Mouse (Mus musculus) embryonic facial prominence, embryonic 15.5 days (tissue): ENCODE data around the gene Macrod2. TPM values are rescaled to one million over a fixed set of nuclear protein-coding genes. Genes with fewer than 3 reads are reported as not detected.

ENCODE experiments used
- ATAC-seq: fragments of 200-750 bp; cut with Nextera tagmentation; 2 replicates; pipeline ENCODE4 v1.8.0; 2017; ENCODE audit warnings: low read depth, moderate TSS enrichment; ENCODE audit not compliant: insufficient number of reproducible peaks, low FRiP score, low TSS enrichment
- H3K27ac ChIP-seq: fragments of 300-500 bp; sonication (generic); replicated peaks from 2 replicates; pipeline ENCODE4 v1.5.1; 2015; ENCODE audit warnings: mild to moderate bottlenecking, inconsistent platforms
- H3K27me3 ChIP-seq: fragments of 300-500 bp; sonication (generic); 2 replicates; pipeline ENCODE4 v1.6.1; 2015; ENCODE audit warnings: inconsistent platforms
- H3K36me3 ChIP-seq: fragments of 300-500 bp; sonication (generic); 2 replicates; pipeline ENCODE4 v1.6.1; 2015; ENCODE audit warnings: mild to moderate bottlenecking, inconsistent platforms
- H3K4me1 ChIP-seq: fragments of 300-500 bp; sonication (generic); 2 replicates; pipeline ENCODE4 v1.6.1; 2015; ENCODE audit warnings: inconsistent platforms
- H3K4me2 ChIP-seq: fragments of 300-500 bp; sonication (generic); replicated peaks from 2 replicates; pipeline ENCODE4 v1.6.1; 2015; ENCODE audit warnings: mild to moderate bottlenecking, inconsistent platforms
- H3K4me3 ChIP-seq: fragments of 300-500 bp; sonication (generic); replicated peaks from 2 replicates; pipeline ENCODE4 v1.5.1; 2015; ENCODE audit warnings: mild to moderate bottlenecking, inconsistent platforms
- H3K9ac ChIP-seq: fragments of 300-500 bp; sonication (generic); 2 replicates; pipeline ENCODE4 v1.6.1; 2015; ENCODE audit warnings: inconsistent platforms
- H3K9me3 ChIP-seq: fragments of 300-500 bp; sonication (generic); replicated peaks from 2 replicates; pipeline ENCODE4 v1.6.1; 2016; ENCODE audit warnings: inconsistent platforms
- WGBS: fragments of 180-500 bp; shearing (Covaris S2); methylation state at CpG from one replicate; pipeline ENCODE4 v1.1.7; 2015; 5-methylcytosine and 5-hydroxymethylcytosine counted together
- polyA plus RNA-seq: library from polyadenylated mRNA; unstranded; fragments of >200 nt; fragmentation: Nextera tagmentation; extraction: Ambion mirVana; gene quantifications from 2 replicates; pipeline ENCODE4 v1.2.1, GENCODE M21; 2015

The Macrod2 gene
- polyA plus RNA-seq, 1 experiment from 2014 or later, result 38.9 TPM

DNA sequence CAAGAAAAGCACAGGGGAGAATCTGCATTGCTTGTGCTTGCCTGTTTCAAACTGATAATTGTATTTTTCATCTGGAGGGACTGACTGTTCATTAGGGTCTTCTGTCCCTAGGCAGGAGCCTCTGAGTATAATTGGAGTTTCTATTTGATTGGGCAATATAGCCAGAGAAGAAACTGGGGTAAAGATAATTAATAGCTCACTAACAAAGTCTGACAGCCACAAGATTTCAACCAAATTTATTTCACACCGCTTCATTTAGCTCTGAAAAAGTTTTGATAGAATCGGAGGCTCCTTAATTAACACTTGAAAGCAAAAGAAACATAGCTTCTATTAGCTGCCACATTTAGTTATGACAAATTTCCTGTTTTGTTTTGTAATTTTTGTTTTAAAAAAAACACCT is 274.0 kb downstream of the Macrod2 start:
- Histone ChIP-seq H3K4me3 (peak overlapping the region; percentile 42), H3K4me2 (peak overlapping the region; percentile 44), H3K27ac (peak overlapping the region; percentile 53; the same call in 1 of the 2 replicates), H3K4me1 (peaks cover 19% of the 10 kb centered on the region), H3K9me3 (no peaks in the 10 kb centered on the region), H3K9ac (no peak overlapping the region), H3K27me3 (no peaks in the 10 kb centered on the region), H3K36me3 (no peaks in the 10 kb centered on the region)
- WGBS, result 20% methylated on average over 2 of the region's 2 CpGs
- ATAC-seq, result no peak

DNA sequence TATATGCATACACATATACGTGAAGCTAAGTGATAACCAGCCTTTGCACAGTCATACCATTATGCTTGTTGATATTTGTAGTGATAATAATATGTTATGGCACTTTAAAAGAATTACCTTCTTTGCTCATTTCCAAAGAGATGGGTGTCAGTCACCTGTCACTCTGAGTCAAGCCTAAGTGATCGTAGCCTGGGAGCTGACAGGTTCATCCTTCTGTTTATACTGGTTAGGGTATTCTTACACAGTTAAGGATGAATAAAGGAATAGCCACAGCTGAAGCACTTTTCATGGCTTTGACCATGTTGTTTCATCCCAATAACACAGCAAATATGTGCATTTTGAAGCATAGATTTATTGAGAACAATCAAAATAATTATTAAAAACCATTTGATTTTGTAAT is 274.7 kb downstream of the Macrod2 start:
- no peaks in the 10 kb centered on the region for H3K9me3 ChIP-seq
- peak overlapping the region; percentile 64 for H3K4me3 ChIP-seq
- peaks cover 19% of the 10 kb centered on the region for H3K4me1 ChIP-seq
- ATAC-seq, result no peak
- no peak overlapping the region for H3K9ac ChIP-seq
- H3K27ac ChIP-seq, result no peak overlapping the region
- H3K36me3 ChIP-seq, result no peaks in the 10 kb centered on the region
- no peaks in the 10 kb centered on the region for H3K27me3 ChIP-seq
- H3K4me2 ChIP-seq, result peak overlapping the region; percentile 51
- WGBS, result 17% methylated on average over 2 of the region's 2 CpGs

DNA sequence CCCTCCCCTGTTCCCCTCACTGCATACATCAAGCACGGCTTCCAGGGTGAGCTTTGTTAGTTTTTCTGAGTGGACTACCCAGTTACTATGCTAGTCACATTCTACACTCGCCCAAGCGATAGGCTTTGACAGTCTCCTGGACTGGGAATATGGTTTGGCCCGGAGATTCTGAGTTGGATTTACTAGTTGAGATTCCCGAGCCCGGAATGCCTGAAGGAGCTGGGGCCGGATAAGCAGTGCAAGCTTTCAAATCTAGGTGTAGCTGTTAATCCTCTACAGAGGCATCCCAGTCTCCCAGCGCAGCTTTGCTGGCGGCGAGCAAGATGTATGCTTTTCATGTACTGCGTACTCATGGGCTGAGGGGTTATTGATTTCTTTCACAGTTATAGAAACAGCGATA is 275.3 kb downstream of the Macrod2 start:
- Histone ChIP-seq H3K4me3 (peak overlapping the region; percentile 64), H3K4me1 (peaks cover 18% of the 10 kb centered on the region), H3K4me2 (peak overlapping the region; percentile 51), H3K27ac (peak overlapping the region; percentile 90), H3K27me3 (no peaks in the 10 kb centered on the region), H3K9me3 (no peaks in the 10 kb centered on the region), H3K36me3 (no peaks in the 10 kb centered on the region), H3K9ac (peak overlapping the region; percentile 79)
- ATAC-seq, result peak; percentile 25
- whole genome bisulfite sequencing, result 0% methylated on average over 12 of the region's 12 CpGs

DNA sequence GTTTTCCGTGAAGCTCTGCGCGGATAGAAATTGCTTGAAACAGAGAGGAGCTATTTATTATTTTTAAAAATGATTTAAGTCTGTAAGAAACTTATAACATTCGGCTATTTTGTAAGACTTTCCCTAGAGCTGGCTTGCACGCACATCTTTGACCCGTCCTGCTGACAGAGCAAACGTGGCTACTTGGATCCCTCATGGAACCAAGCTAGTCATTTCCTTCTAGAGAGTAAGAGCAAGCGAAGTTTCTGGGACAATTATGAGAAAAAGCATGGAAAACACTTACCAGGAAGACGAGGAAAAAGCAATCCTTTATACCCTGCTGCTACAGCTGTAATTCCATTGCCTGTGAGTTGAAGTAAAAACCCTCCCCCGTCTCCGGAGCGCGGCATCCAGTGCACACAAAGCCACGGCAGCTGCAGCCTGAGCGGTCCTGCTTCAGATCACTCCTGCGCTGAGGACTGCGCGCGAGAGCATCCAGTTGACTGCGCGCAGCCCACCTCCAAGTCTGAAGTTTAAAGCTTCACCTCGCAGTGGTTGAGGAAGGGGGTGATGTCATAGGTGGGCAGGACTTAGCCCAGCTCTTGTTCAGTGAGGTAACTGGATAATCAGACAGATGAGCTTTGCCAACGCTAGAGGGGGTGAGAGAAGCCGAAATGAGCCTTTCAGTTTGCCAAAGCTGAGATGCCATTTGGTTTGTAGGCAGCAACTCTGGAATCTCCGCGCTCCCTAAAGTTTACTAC is 276.0 kb downstream of the Macrod2 start, which contains the start of gene Flrt3:
Gene Flrt3, minus strand, starts transcription at position 507 of the 740 bp plus-strand sequence.
- H3K9ac ChIP-seq, result peak within 1 kb of the TSS; percentile 79
- peak; percentile 98 for ATAC-seq
- H3K27me3 ChIP-seq, result no peaks in the 10 kb centered on the region
- peak within 1 kb of the TSS; percentile 51 for H3K4me2 ChIP-seq
- WGBS, result 1% methylated on average over 26 of the region's 26 CpGs
- peak within 1 kb of the TSS; percentile 64 for H3K4me3 ChIP-seq
- no peaks in the 10 kb centered on the region for H3K9me3 ChIP-seq
- H3K36me3 ChIP-seq, result no peaks in the 10 kb centered on the region
- H3K27ac ChIP-seq, result peak within 1 kb of the TSS; percentile 90
- peaks cover 13% of the 10 kb centered on the region for H3K4me1 ChIP-seq

DNA sequence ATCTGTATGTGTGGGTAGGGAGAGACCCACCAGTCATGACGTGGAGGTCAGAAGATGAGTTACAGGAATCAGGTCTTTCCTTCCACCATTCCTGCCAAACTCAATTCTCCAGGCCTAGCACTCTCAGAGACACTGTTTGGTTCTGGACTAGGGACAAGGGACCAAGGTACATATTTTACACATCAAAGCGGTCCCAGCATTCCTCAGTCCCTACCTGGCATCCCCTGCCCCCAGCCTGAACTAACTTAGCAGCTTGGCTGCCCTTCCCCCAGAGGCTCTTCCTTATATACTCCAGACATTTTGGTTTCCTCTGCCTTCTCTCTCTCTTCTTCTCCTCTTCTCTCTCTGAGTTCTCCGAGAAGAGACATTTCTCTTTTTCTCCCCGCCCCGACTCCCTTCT is 278.4 kb downstream of the Macrod2 start:
- no peak overlapping the region for H3K4me2 ChIP-seq
- no peaks in the 10 kb centered on the region for H3K9me3 ChIP-seq
- WGBS, result 90% methylated on average over 5 of the region's 5 CpGs
- no peak for ATAC-seq
- no peak overlapping the region for H3K9ac ChIP-seq
- H3K4me1 ChIP-seq, result no peaks in the 10 kb centered on the region
- no peak overlapping the region for H3K4me3 ChIP-seq
- H3K27me3 ChIP-seq, result no peaks in the 10 kb centered on the region
- no peaks in the 10 kb centered on the region for H3K36me3 ChIP-seq
- no peak overlapping the region for H3K27ac ChIP-seq

DNA sequence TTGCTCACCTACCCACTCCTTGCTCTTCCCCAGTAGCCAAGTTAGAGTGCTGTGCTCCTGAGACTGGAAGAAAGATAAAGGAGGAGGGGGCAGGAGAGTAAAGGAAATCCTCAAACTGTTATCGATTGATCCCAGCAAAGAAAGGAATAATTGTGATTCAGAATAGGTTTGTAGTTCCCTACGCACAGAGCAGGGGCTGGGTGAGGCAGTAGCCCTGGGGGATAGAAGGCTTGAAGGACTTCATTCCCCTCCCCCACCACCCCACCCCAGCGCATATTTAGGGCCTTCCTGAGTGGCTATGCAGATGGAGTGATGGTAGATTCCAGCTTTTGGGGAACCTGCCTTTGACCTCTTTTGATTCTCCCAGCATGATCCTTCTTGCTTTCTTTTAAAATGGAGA is 281.6 kb downstream of the Macrod2 start:
- Histone ChIP-seq H3K4me3 (no peak overlapping the region), H3K27me3 (no peaks in the 10 kb centered on the region), H3K4me1 (no peaks in the 10 kb centered on the region), H3K4me2 (no peak overlapping the region), H3K9ac (no peak overlapping the region), H3K9me3 (no peaks in the 10 kb centered on the region), H3K36me3 (no peaks in the 10 kb centered on the region), H3K27ac (no peak overlapping the region)
- 39% methylated on average over 3 of the region's 3 CpGs for WGBS
- ATAC-seq, result no peak

DNA sequence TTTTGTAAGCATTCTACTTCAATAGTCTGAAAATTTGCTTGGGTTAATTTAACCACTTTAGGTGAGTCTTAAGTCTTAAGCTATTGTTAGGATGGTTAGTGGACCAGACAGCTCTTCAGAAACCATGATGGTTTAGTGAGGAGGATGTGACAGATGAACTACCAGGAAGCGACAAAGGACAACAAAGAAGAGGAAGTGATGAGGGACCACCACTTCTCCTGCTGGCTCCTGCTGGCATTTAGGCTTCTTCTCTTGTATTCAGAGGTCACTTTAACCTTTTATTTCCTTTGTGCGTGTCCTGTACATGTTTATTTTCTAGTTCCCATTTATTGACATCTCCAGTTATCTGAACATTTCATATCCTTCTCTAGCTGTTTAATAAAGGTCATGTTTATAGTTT is 295.8 kb downstream of the Macrod2 start:
- Histone ChIP-seq H3K4me3 (no peak overlapping the region), H3K9me3 (no peaks in the 10 kb centered on the region), H3K36me3 (no peaks in the 10 kb centered on the region), H3K27me3 (no peaks in the 10 kb centered on the region), H3K4me1 (no peaks in the 10 kb centered on the region), H3K27ac (no peak overlapping the region), H3K4me2 (no peak overlapping the region), H3K9ac (no peak overlapping the region)
- WGBS, result 91% methylated on average over 2 of the region's 2 CpGs
- ATAC-seq, result no peak

DNA sequence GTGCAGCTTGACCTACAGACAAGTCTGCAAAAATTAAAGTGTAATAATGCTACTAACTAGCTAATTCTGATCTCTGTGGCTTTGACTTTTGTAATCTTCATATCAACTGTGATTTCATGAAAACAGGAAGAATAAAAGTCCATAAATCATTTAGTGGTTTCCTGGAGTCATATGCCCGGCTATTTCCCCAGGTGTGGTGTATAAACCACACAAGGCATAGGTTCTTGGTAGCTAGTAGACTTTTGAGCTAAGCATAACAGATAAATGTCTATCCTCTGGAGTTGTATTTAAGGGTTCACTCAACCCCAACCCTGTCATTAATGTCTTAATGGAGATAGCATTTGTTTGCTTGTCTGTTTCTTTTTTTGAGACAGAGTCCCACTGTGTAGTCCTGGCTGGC is 296.3 kb downstream of the Macrod2 start:
- Histone ChIP-seq H3K4me1 (no peaks in the 10 kb centered on the region), H3K36me3 (no peaks in the 10 kb centered on the region), H3K9ac (no peak overlapping the region), H3K27me3 (no peaks in the 10 kb centered on the region), H3K27ac (no peak overlapping the region), H3K9me3 (no peaks in the 10 kb centered on the region), H3K4me3 (no peak overlapping the region), H3K4me2 (no peak overlapping the region)
- no peak for ATAC-seq
- 86% methylated on average over 1 of the region's 1 CpGs for WGBS

DNA sequence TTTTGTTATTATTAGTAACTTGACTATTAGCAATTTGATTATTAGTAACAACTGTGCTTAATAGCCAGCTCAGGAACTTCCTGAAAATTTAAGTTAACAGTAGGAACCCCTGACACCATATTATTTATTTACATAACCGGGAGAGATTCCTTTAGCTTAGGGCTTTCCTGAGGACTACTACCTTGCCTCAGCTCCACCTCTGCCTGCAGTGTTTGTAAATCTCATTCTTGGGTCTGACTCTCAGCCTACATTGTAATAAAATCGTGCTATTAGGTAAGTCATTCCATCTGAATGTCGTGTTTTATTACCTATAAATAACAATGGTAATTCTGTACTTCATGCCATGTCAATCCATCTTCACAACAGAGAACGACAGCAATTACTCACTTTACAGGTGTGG is 297.4 kb downstream of the Macrod2 start:
- 72% methylated on average over 4 of the region's 4 CpGs for WGBS
- no peak for ATAC-seq
- no peaks in the 10 kb centered on the region for H3K27me3 ChIP-seq

DNA sequence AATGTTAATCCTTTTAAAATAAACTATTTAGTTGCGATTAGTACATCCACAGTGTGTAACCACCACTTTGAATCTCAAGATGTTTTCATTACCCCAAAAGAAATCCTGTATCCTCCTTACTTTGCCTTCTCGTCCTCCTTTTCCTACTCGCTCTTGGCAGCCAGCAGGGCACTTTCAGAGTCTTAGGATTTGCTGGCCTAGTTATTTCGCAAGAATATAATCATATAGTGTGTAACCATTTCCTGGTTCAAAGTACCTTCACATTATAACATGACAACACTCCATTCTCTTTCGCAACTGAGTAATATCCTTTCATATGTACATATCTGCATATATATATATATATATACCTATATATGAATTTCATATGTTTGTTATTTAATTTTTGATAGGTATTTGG is 298.7 kb downstream of the Macrod2 start:
- Histone ChIP-seq H3K9me3 (no peaks in the 10 kb centered on the region), H3K36me3 (no peaks in the 10 kb centered on the region), H3K4me1 (no peaks in the 10 kb centered on the region), H3K4me3 (no peak overlapping the region), H3K4me2 (no peak overlapping the region), H3K9ac (no peak overlapping the region), H3K27me3 (no peaks in the 10 kb centered on the region), H3K27ac (no peak overlapping the region)
- ATAC-seq, result no peak
- WGBS, result 88% methylated on average over 5 of the region's 5 CpGs

More for the DNA sequence above, 297.4 kb downstream of the Macrod2 start:
- no peak overlapping the region for H3K4me2 ChIP-seq
- no peaks in the 10 kb centered on the region for H3K9me3 ChIP-seq
- no peaks in the 10 kb centered on the region for H3K36me3 ChIP-seq
- H3K9ac ChIP-seq, result no peak overlapping the region
- H3K4me3 ChIP-seq, result no peak overlapping the region
- no peaks in the 10 kb centered on the region for H3K4me1 ChIP-seq
- H3K27ac ChIP-seq, result no peak overlapping the region

DNA sequence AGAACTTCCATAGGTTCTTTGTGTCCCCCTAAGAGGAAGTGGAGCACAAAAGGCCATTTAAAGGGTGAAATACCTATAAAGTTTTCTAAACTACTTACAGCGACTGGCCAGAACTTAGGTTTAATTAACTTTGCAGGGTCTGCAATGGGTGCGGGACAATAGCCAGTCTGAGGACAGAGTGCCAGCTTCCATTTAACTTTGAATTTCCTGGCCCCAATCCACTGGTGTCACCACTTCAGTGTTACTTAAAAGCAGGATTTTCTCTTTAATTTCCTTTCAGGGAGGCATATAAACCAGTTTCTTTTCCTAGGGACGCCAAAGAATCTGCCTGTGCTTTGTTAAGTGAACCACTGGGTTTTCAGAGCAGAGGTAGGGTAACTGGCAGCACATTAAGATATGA is 303.5 kb downstream of the Macrod2 start:
- no peak overlapping the region for H3K4me2 ChIP-seq
- H3K27ac ChIP-seq, result no peak overlapping the region
- ATAC-seq, result no peak
- no peaks in the 10 kb centered on the region for H3K9me3 ChIP-seq
- H3K4me1 ChIP-seq, result no peaks in the 10 kb centered on the region
- H3K27me3 ChIP-seq, result no peaks in the 10 kb centered on the region
- no peak overlapping the region for H3K9ac ChIP-seq
- 27% methylated on average over 3 of the region's 3 CpGs for WGBS
- H3K36me3 ChIP-seq, result no peaks in the 10 kb centered on the region
- no peak overlapping the region for H3K4me3 ChIP-seq

DNA sequence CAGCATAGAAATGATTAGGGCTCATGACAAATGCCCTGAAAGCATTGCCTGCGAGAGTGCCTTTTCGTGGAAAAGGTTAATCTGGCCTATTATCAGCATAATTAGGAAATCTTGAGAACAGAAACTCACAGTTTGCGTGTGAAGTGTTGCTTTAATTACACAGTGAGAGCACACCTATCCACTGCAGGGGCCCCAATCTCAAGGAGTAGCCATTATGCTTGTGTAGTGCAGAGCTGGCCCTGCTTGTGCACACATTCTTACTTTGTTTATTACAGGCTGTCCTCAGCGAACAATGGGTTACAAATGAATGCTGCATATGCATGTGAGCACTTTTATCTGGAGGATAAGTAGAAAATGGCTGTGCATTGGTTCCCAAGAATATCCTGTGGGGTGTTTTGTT is 308.3 kb downstream of the Macrod2 start:
- H3K4me3 ChIP-seq, result no peak overlapping the region
- H3K9me3 ChIP-seq, result no peaks in the 10 kb centered on the region
- H3K36me3 ChIP-seq, result no peaks in the 10 kb centered on the region
- 67% methylated on average over 4 of the region's 4 CpGs for WGBS
- H3K4me1 ChIP-seq, result no peaks in the 10 kb centered on the region
- no peak overlapping the region for H3K9ac ChIP-seq
- H3K27me3 ChIP-seq, result no peaks in the 10 kb centered on the region
- no peak overlapping the region for H3K4me2 ChIP-seq
- no peak for ATAC-seq
- no peak overlapping the region for H3K27ac ChIP-seq
